Mouse (Mus musculus) ES-Bruce4 (cell line): ENCODE measurements around the gene Nos1ap. TPM values are rescaled to one million over a fixed set of nuclear protein-coding genes. Genes with fewer than 3 reads are reported as not detected.

Experiments
- H3K27ac ChIP-seq: 2 replicates; pipeline ENCODE4 v1.5.1; 2012; ENCODE audit warnings: low read length, inconsistent platforms; ENCODE audit not compliant: insufficient read depth
- H3K27me3 ChIP-seq: 2 replicates; pipeline ENCODE4 v1.6.1; 2012; ENCODE audit warnings: mild to moderate bottlenecking, low read length, inconsistent platforms; ENCODE audit not compliant: control insufficient read depth, poor library complexity, insufficient read depth, severe bottlenecking
- H3K36me3 ChIP-seq: 2 replicates; pipeline ENCODE4 v1.6.1; 2012; ENCODE audit warnings: inconsistent platforms, mild to moderate bottlenecking, low read length, moderate library complexity; ENCODE audit not compliant: control insufficient read depth, poor library complexity, insufficient read depth, severe bottlenecking
- H3K4me1 ChIP-seq: one replicate; pipeline ENCODE4 v1.8.1; 2011; ENCODE audit warnings: low read length; ENCODE audit not compliant: control insufficient read depth, insufficient read depth
- H3K4me3 ChIP-seq: 2 replicates; pipeline ENCODE4 v1.5.1; 2011; ENCODE audit warnings: low read depth, mild to moderate bottlenecking, low read length
- H3K9ac ChIP-seq: 2 replicates; pipeline ENCODE4 v1.6.1; 2012; ENCODE audit warnings: low read depth, mild to moderate bottlenecking, inconsistent platforms; ENCODE audit not compliant: poor library complexity, severe bottlenecking
- H3K9me3 ChIP-seq: replicated peaks from 2 replicates; pipeline ENCODE4 v1.6.1; 2012; ENCODE audit warnings: mild to moderate bottlenecking, low read length, inconsistent platforms; ENCODE audit not compliant: control insufficient read depth, poor library complexity, insufficient read depth, severe bottlenecking
- CTCF ChIP-seq: IDR thresholded peaks from one replicate; pipeline ENCODE4 v1.8.1; 2011; ENCODE audit warnings: low read depth, low read length
- EP300 ChIP-seq: IDR thresholded peaks from 2 replicates; pipeline ENCODE4 v1.6.1; 2011; ENCODE audit warnings: low read depth, low read length; ENCODE audit not compliant: insufficient read depth
- POLR2A ChIP-seq: IDR thresholded peaks from one replicate; pipeline ENCODE4 v1.8.1; 2011; ENCODE audit warnings: low read length; ENCODE audit not compliant: insufficient read depth
- polyA plus RNA-seq: library from polyadenylated mRNA; stranded (reverse); fragments of >200 nt; gene quantifications from 2 replicates; pipeline ENCODE4 v1.2.4, GENCODE M21; 2011; ENCODE audit warnings: low read depth; ENCODE audit not compliant: missing spikeins, insufficient read depth, insufficient read length

Nos1ap gene
- polyA plus RNA-seq, 1 experiment = 4.6 TPM

GRCm38 (mm10) chr1:170455387-170455786 is 134.3 kb downstream of the Nos1ap start:
- Histone ChIP-seq H3K9me3 (no peaks in the 10 kb centered on the region), H3K4me1 (no peaks in the 10 kb centered on the region), H3K27me3 (no peaks in the 10 kb centered on the region), H3K27ac (no peak overlapping the region), H3K9ac (no peak overlapping the region), H3K4me3 (no peak overlapping the region), H3K36me3 (no peaks in the 10 kb centered on the region)
- TF ChIP-seq POLR2A (no peak), EP300 (no peak), CTCF (no peak)

DNA sequence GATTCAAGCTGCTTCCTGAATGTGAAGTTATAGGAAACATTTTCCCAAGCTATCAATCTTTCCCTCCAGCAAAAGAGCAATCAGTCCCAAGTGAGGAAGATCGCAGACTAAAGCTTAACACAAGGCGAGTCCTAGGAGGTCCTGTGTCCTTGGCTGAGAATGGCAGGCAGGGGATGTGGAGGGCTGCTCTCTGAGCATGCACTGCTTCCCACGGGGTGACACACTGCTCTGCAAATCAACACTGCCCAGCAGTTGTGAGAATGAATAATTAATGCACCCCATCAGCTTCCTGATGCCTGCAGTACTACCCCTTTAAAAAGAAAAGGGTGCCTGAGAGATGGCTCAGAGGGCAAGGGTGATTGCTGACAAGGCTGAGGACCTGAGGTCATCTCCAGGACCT is 136.2 kb downstream of the Nos1ap start:
- TF ChIP-seq CTCF (no peak), POLR2A (no peak), EP300 (no peak)

GRCm38 (mm10) chr1:170448244-170448643 is 141.4 kb downstream of the Nos1ap start:
- no peak overlapping the region for H3K27ac ChIP-seq
- H3K27me3 ChIP-seq = no peaks in the 10 kb centered on the region
- H3K4me1 ChIP-seq = no peaks in the 10 kb centered on the region
- no peaks in the 10 kb centered on the region for H3K36me3 ChIP-seq
- H3K9ac ChIP-seq = no peak overlapping the region
- H3K4me3 ChIP-seq = no peak overlapping the region
- TF ChIP-seq EP300 = no peak
- no peak for TF ChIP-seq CTCF
- no peaks in the 10 kb centered on the region for H3K9me3 ChIP-seq

More for the DNA sequence above, 136.2 kb downstream of the Nos1ap start:
- no peak overlapping the region for H3K9ac ChIP-seq
- H3K27me3 ChIP-seq = no peaks in the 10 kb centered on the region
- H3K27ac ChIP-seq = no peak overlapping the region
- no peak overlapping the region for H3K4me3 ChIP-seq
- H3K9me3 ChIP-seq = no peaks in the 10 kb centered on the region
- no peaks in the 10 kb centered on the region for H3K36me3 ChIP-seq
- H3K4me1 ChIP-seq = no peaks in the 10 kb centered on the region

DNA sequence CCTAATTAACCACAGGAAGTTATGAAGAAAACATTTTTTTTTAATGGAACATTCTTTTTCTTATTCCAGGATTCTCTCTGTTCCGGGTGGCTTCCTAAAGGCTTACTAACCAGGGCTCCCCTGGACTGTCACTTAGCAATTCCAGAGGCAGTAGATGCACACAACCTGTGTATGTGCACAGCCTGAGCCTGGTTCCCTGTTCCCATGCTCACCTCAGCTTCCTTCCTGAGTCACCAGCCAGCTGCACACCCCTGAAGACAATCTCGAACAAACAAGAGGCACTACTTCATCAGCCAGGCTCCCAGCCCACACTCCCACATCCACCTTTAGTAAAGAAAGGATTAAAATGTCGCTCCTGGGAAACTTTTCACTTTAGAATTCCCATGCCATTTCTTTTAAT is 144.2 kb downstream of the Nos1ap start:
- H3K36me3 ChIP-seq = no peaks in the 10 kb centered on the region
- no peak overlapping the region for H3K9ac ChIP-seq
- no peaks in the 10 kb centered on the region for H3K4me1 ChIP-seq
- TF ChIP-seq POLR2A (no peak), CTCF (no peak), EP300 (no peak)
- no peaks in the 10 kb centered on the region for H3K9me3 ChIP-seq
- H3K27me3 ChIP-seq = no peaks in the 10 kb centered on the region
- H3K4me3 ChIP-seq = no peak overlapping the region
- H3K27ac ChIP-seq = no peak overlapping the region

DNA sequence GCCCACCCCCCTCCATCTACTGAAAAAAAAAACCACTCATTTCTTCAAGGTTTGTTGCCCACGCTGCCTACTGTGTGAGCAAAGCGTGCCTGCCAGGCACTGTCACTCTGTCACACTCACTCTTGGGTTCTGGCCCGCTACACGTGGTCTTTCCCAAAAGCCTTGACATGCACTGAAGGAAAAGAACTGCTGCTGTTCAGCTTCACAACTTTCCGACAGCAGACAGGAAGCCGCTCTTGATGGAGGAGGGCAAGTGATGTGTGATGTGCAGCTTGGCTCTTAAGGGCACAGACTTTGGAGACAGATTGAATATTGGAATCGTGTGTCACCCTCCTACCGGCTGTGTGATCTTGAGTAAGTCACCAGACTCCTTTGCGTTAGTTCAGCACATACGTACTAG is 149.3 kb downstream of the Nos1ap start:
- H3K36me3 ChIP-seq = no peaks in the 10 kb centered on the region
- TF ChIP-seq EP300 (no peak), POLR2A (no peak), CTCF (no peak)
- no peaks in the 10 kb centered on the region for H3K4me1 ChIP-seq
- no peak overlapping the region for H3K4me3 ChIP-seq
- H3K27ac ChIP-seq = no peak overlapping the region
- no peaks in the 10 kb centered on the region for H3K27me3 ChIP-seq
- H3K9ac ChIP-seq = no peak overlapping the region
- H3K9me3 ChIP-seq = no peaks in the 10 kb centered on the region

- no peak overlapping the region for H3K9ac ChIP-seq
- H3K27me3 ChIP-seq = no peaks in the 10 kb centered on the region
- TF ChIP-seq POLR2A (no peak), EP300 (no peak), CTCF (no peak)
- H3K4me3 ChIP-seq = no peak overlapping the region
- no peaks in the 10 kb centered on the region for H3K4me1 ChIP-seq
- no peaks in the 10 kb centered on the region for H3K9me3 ChIP-seq
- no peaks in the 10 kb centered on the region for H3K36me3 ChIP-seq
- no peak overlapping the region for H3K27ac ChIP-seq
These were observed 151.1 kb downstream of the Nos1ap start for GRCm38 (mm10) chr1:170438471-170439151.
